Mouse (Mus musculus): Measurements from ENCODE around the gene Slc16a2. TPM values are rescaled to one million over a fixed set of nuclear protein-coding genes. Genes with fewer than 3 reads are reported as not detected.

The Slc16a2 gene
- polyA plus RNA-seq (2014; fragmentation: Nextera tagmentation; extraction: Ambion mirVana): 4.9 and 5.6 TPM in 2 replicates

GRCm38 (mm10) chrX:103821832-103822196, at the start of gene Slc16a2:
Gene Slc16a2, minus strand, starts transcription at chrX:103821983.
- Histone ChIP-seq H3K36me3 (ENCODE audit: control insufficient read depth, insufficient read depth, low read length) (no peaks in the 10 kb centered on the region), H3K27ac (ENCODE audit: low read depth, low read length) (no peak within 1 kb of the TSS), H3K9ac (ENCODE audit: low read depth, low read length) (peak within 1 kb of the TSS; percentile 3; the same call in 1 of the 2 replicates), H3K4me2 (peak within 1 kb of the TSS; percentile 75), H3K4me3 (ENCODE audit: low read depth, low read length) (peak within 1 kb of the TSS; percentile 51), H3K27me3 (replicated peaks; ENCODE audit: control insufficient read depth, insufficient read depth, low read length) (peaks cover 68% of the 10 kb centered on the region), H3K9me3 (ENCODE audit: control insufficient read depth, low read length) (no peaks in the 10 kb centered on the region), H3K4me1 (replicated peaks; ENCODE audit: control insufficient read depth, insufficient read depth, low read length) (no peaks in the 10 kb centered on the region)
- 15% methylated on average over 16 of the region's 17 CpGs for WGBS
- peak; percentile 43 for DNase-seq (ENCODE audit: low spot score)
- ATAC-seq (replicated peaks; ENCODE audit: low FRiP score): peak; percentile 65

GRCm38 (mm10) chrX:103863502-103863901, 41.7 kb upstream of the Slc16a2 start:
- DNase-seq (ENCODE audit: low spot score) (no peak), ATAC-seq (replicated peaks; ENCODE audit: low FRiP score) (no peak)
- WGBS: 48% methylated on average over 2 of the region's 2 CpGs
- H3K4me2 ChIP-seq: no peak overlapping the region
- peaks cover 18% of the 10 kb centered on the region for H3K27me3 ChIP-seq (replicated peaks; ENCODE audit: control insufficient read depth, insufficient read depth, low read length)
- H3K9me3 ChIP-seq (ENCODE audit: control insufficient read depth, low read length): no peaks in the 10 kb centered on the region
- no peak overlapping the region for H3K9ac ChIP-seq (ENCODE audit: low read depth, low read length)
- no peaks in the 10 kb centered on the region for H3K36me3 ChIP-seq (ENCODE audit: control insufficient read depth, insufficient read depth, low read length)
- H3K27ac ChIP-seq (ENCODE audit: low read depth, low read length): no peak overlapping the region
- no peaks in the 10 kb centered on the region for H3K4me1 ChIP-seq (replicated peaks; ENCODE audit: control insufficient read depth, insufficient read depth, low read length)
- no peak overlapping the region for H3K4me3 ChIP-seq (ENCODE audit: low read depth, low read length)

- Histone ChIP-seq H3K4me1 (replicated peaks; ENCODE audit: control insufficient read depth, insufficient read depth, low read length) (no peaks in the 10 kb centered on the region), H3K9ac (ENCODE audit: low read depth, low read length) (no peak overlapping the region), H3K9me3 (ENCODE audit: control insufficient read depth, low read length) (no peaks in the 10 kb centered on the region), H3K27me3 (replicated peaks; ENCODE audit: control insufficient read depth, insufficient read depth, low read length) (peaks cover 16% of the 10 kb centered on the region), H3K4me2 (no peak overlapping the region), H3K36me3 (ENCODE audit: control insufficient read depth, insufficient read depth, low read length) (no peaks in the 10 kb centered on the region), H3K27ac (ENCODE audit: low read depth, low read length) (no peak overlapping the region), H3K4me3 (ENCODE audit: low read depth, low read length) (no peak overlapping the region)
- DNase-seq (ENCODE audit: low spot score): no peak
- ATAC-seq (replicated peaks; ENCODE audit: low FRiP score): no peak
- WGBS: 88% methylated on average over 3 of the region's 3 CpGs
Observed at GRCm38 (mm10) chrX:103862877-103863276, 41.1 kb upstream of the Slc16a2 start.

- H3K27me3 ChIP-seq (replicated peaks; ENCODE audit: control insufficient read depth, insufficient read depth, low read length): peaks cover 12% of the 10 kb centered on the region; the same call in 1 of the 2 replicates
Observed at GRCm38 (mm10) chrX:103845266-103845665, 23.5 kb upstream of the Slc16a2 start.

GRCm38 (mm10) chrX:103828836-103829235, 7.1 kb upstream of the Slc16a2 start:
- DNase-seq (ENCODE audit: low spot score) (no peak), ATAC-seq (replicated peaks; ENCODE audit: low FRiP score) (no peak)
- H3K27me3 ChIP-seq (replicated peaks; ENCODE audit: control insufficient read depth, insufficient read depth, low read length): peaks cover 27% of the 10 kb centered on the region
- no peak overlapping the region for H3K27ac ChIP-seq (ENCODE audit: low read depth, low read length)
- H3K36me3 ChIP-seq (ENCODE audit: control insufficient read depth, insufficient read depth, low read length): no peaks in the 10 kb centered on the region
- 95% methylated on average over 2 of the region's 2 CpGs for WGBS
- no peaks in the 10 kb centered on the region for H3K4me1 ChIP-seq (replicated peaks; ENCODE audit: control insufficient read depth, insufficient read depth, low read length)
- H3K4me2 ChIP-seq: no peak overlapping the region
- no peaks in the 10 kb centered on the region for H3K9me3 ChIP-seq (ENCODE audit: control insufficient read depth, low read length)
- H3K9ac ChIP-seq (ENCODE audit: low read depth, low read length): no peak overlapping the region
- no peak overlapping the region for H3K4me3 ChIP-seq (ENCODE audit: low read depth, low read length)

More at GRCm38 (mm10) chrX:103845266-103845665, 23.5 kb upstream of the Slc16a2 start:
- H3K4me2 ChIP-seq: no peak overlapping the region
- no peaks in the 10 kb centered on the region for H3K4me1 ChIP-seq (replicated peaks; ENCODE audit: control insufficient read depth, insufficient read depth, low read length)
- H3K9ac ChIP-seq (ENCODE audit: low read depth, low read length): no peak overlapping the region
- no peak for ATAC-seq (replicated peaks; ENCODE audit: low FRiP score)
- no peak overlapping the region for H3K4me3 ChIP-seq (ENCODE audit: low read depth, low read length)
- H3K36me3 ChIP-seq (ENCODE audit: control insufficient read depth, insufficient read depth, low read length): no peaks in the 10 kb centered on the region
- no peak overlapping the region for H3K27ac ChIP-seq (ENCODE audit: low read depth, low read length)
- no peak for DNase-seq (ENCODE audit: low spot score)
- 42% methylated on average over 2 of the region's 2 CpGs for WGBS
- no peaks in the 10 kb centered on the region for H3K9me3 ChIP-seq (ENCODE audit: control insufficient read depth, low read length)

GRCm38 (mm10) chrX:103822271-103822811, 558 bp upstream of the Slc16a2 start:
- no peaks in the 10 kb centered on the region for H3K36me3 ChIP-seq (ENCODE audit: control insufficient read depth, insufficient read depth, low read length)
- H3K4me2 ChIP-seq: peak overlapping the region; percentile 75
- peaks cover 65% of the 10 kb centered on the region for H3K27me3 ChIP-seq (replicated peaks; ENCODE audit: control insufficient read depth, insufficient read depth, low read length)
- DNase-seq (ENCODE audit: low spot score) (no peak), ATAC-seq (replicated peaks; ENCODE audit: low FRiP score) (peak; percentile 55; the same call in 1 of the 2 replicates)
- peak overlapping the region; percentile 51 for H3K4me3 ChIP-seq (ENCODE audit: low read depth, low read length)
- H3K9ac ChIP-seq (ENCODE audit: low read depth, low read length): no peak overlapping the region
- H3K4me1 ChIP-seq (replicated peaks; ENCODE audit: control insufficient read depth, insufficient read depth, low read length): no peaks in the 10 kb centered on the region
- WGBS: 14% methylated on average over 17 of the region's 20 CpGs
- no peak overlapping the region for H3K27ac ChIP-seq (ENCODE audit: low read depth, low read length)
- H3K9me3 ChIP-seq (ENCODE audit: control insufficient read depth, low read length): no peaks in the 10 kb centered on the region

- peaks cover 67% of the 10 kb centered on the region for H3K27me3 ChIP-seq (replicated peaks; ENCODE audit: control insufficient read depth, insufficient read depth, low read length)
- H3K4me2 ChIP-seq: peak overlapping the region; percentile 75
- no peaks in the 10 kb centered on the region for H3K36me3 ChIP-seq (ENCODE audit: control insufficient read depth, insufficient read depth, low read length)
- H3K4me3 ChIP-seq (ENCODE audit: low read depth, low read length): peak overlapping the region; percentile 51
- H3K9ac ChIP-seq (ENCODE audit: low read depth, low read length): peak overlapping the region; percentile 3; the same call in 1 of the 2 replicates
- ATAC-seq (replicated peaks; ENCODE audit: low FRiP score) (peak; percentile 30), DNase-seq (ENCODE audit: low spot score) (no peak)
- H3K9me3 ChIP-seq (ENCODE audit: control insufficient read depth, low read length): no peaks in the 10 kb centered on the region
- H3K27ac ChIP-seq (ENCODE audit: low read depth, low read length): no peak overlapping the region
- H3K4me1 ChIP-seq (replicated peaks; ENCODE audit: control insufficient read depth, insufficient read depth, low read length): no peaks in the 10 kb centered on the region
- 19% methylated on average over 32 of the region's 37 CpGs for WGBS
Observed at GRCm38 (mm10) chrX:103821195-103821831, 470 bp downstream of the Slc16a2 start.

GRCm38 (mm10) chrX:103820307-103821194, 1.2 kb downstream of the Slc16a2 start:
- Histone ChIP-seq H3K4me1 (replicated peaks; ENCODE audit: control insufficient read depth, insufficient read depth, low read length) (no peaks in the 10 kb centered on the region), H3K9me3 (ENCODE audit: control insufficient read depth, low read length) (no peaks in the 10 kb centered on the region), H3K27me3 (replicated peaks; ENCODE audit: control insufficient read depth, insufficient read depth, low read length) (peaks cover 66% of the 10 kb centered on the region), H3K27ac (ENCODE audit: low read depth, low read length) (no peak overlapping the region), H3K4me3 (ENCODE audit: low read depth, low read length) (peak overlapping the region; percentile 51), H3K4me2 (peak overlapping the region; percentile 75), H3K9ac (ENCODE audit: low read depth, low read length) (no peak overlapping the region), H3K36me3 (ENCODE audit: control insufficient read depth, insufficient read depth, low read length) (no peaks in the 10 kb centered on the region)
- ATAC-seq (replicated peaks; ENCODE audit: low FRiP score): 0 out of 2 replicates have a peak, but pooled peaks have one; percentile 30
- WGBS: 16% methylated on average over 34 of the region's 35 CpGs
- DNase-seq (ENCODE audit: low spot score): peak; percentile 34
